Mouse (Mus musculus) ES-E14 (cell line): ENCODE results near the gene Recql5.

Experiments used
- CHD2 ChIP-seq: IDR thresholded peaks from 2 replicates; pipeline ENCODE4 v1.6.1; 2014; ENCODE audit warnings: mild to moderate bottlenecking, low read depth, low read length, inconsistent platforms
- HCFC1 ChIP-seq: IDR thresholded peaks from 2 replicates; pipeline ENCODE4 v1.6.1; 2012; ENCODE audit warnings: low read length, inconsistent platforms, borderline replicate concordance; ENCODE audit not compliant: insufficient read depth
- MAFK ChIP-seq: IDR thresholded peaks from 2 replicates; pipeline ENCODE4 v1.6.1; 2014; ENCODE audit warnings: mild to moderate bottlenecking, low read depth, low read length, inconsistent platforms; ENCODE audit not compliant: insufficient read depth
- ZC3H11A ChIP-seq: IDR thresholded peaks from 2 replicates; pipeline ENCODE4 v1.6.1; 2012; ENCODE audit warnings: low read depth, mild to moderate bottlenecking, inconsistent platforms, low read length, borderline replicate concordance
- ZNF384 ChIP-seq: IDR thresholded peaks from 2 replicates; pipeline ENCODE4 v1.6.1; 2012; ENCODE audit warnings: low read depth, low read length, inconsistent platforms

- TF ChIP-seq CHD2 = no peak
- TF ChIP-seq ZNF384 = no peak
- no peak for TF ChIP-seq ZC3H11A
- TF ChIP-seq MAFK = no peak
- TF ChIP-seq HCFC1 = no peak
Observed at GRCm38 (mm10) chr11:115955195-115955858, 22.1 kb upstream of the Recql5 start.
